Mouse (Mus musculus): ENCODE measurements around the gene Lrrc20.

DNA sequence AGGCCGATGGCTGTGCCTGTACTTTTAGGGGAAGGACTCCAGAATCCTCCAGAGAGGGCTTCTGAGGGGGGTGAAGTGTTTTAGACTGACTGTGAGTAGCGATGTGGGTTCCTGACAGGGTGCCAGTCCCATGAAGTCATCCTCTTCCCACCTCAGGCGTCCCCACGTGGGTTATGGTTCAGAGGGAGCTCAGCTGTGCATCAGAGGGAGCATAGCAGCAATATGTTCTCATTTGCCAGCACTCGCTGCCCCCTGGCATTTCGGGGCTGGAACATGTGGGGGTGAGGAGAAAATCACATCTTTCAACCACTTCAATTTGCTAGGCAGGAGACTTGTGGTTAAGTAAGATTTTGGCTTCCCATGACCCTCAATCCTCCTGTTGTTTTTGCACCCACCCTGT lies 79.6 kb downstream of the Lrrc20 start:
- TF ChIP-seq CTCF (IDR thresholded peaks at IDR 0.05) (no peak), POLR2A (IDR thresholded peaks at IDR 0.05; ENCODE audit: insufficient read depth, low read depth, low read length) (no peak)
